Mouse (Mus musculus): ENCODE data around the gene Tspan9. TPM values are rescaled to one million over a fixed set of nuclear protein-coding genes. Genes with fewer than 3 reads are reported as not detected.

Gene Tspan9
- polyA plus RNA-seq, 1 experiment, result 107 TPM

GRCm38 (mm10) chr6:127973553-127973952, 169.8 kb downstream of the Tspan9 start:
- WGBS, result 81% methylated on average over 6 of the region's 6 CpGs
- no peaks in the 10 kb centered on the region for H3K27me3 ChIP-seq (replicated peaks; ENCODE audit: control insufficient read depth, insufficient read depth, low read length)
- H3K27ac ChIP-seq (ENCODE audit: insufficient read depth, low read depth, low read length), result no peak overlapping the region
- TF ChIP-seq POLR2A (IDR thresholded peaks at IDR 0.05; ENCODE audit: low read depth, low read length) (no peak), CTCF (conservative IDR thresholded peaks at IDR 0.05; ENCODE audit: insufficient read depth, insufficient read length, low read depth, low read length) (no peak)
- H3K4me1 ChIP-seq (ENCODE audit: control insufficient read depth, insufficient read depth, low read length), result no peaks in the 10 kb centered on the region
- H3K4me3 ChIP-seq (ENCODE audit: insufficient read depth, low read depth, low read length), result no peak overlapping the region
- no peak for DNase-seq
- H3K36me3 ChIP-seq (ENCODE audit: control insufficient read depth, insufficient read depth, low read length), result no peaks in the 10 kb centered on the region

- no peak overlapping the region for H3K4me3 ChIP-seq (ENCODE audit: insufficient read depth, low read depth, low read length)
- no peaks in the 10 kb centered on the region for H3K4me1 ChIP-seq (ENCODE audit: control insufficient read depth, insufficient read depth, low read length)
- no peaks in the 10 kb centered on the region for H3K27me3 ChIP-seq (replicated peaks; ENCODE audit: control insufficient read depth, insufficient read depth, low read length)
- no peaks in the 10 kb centered on the region for H3K36me3 ChIP-seq (ENCODE audit: control insufficient read depth, insufficient read depth, low read length)
- DNase-seq, result no peak
- no peak overlapping the region for H3K27ac ChIP-seq (ENCODE audit: insufficient read depth, low read depth, low read length)
- 70% methylated on average over 5 of the region's 5 CpGs for WGBS
- TF ChIP-seq CTCF (conservative IDR thresholded peaks at IDR 0.05; ENCODE audit: insufficient read depth, insufficient read length, low read depth, low read length) (no peak), POLR2A (IDR thresholded peaks at IDR 0.05; ENCODE audit: low read depth, low read length) (no peak)
Measured at GRCm38 (mm10) chr6:127971931-127972330, 171.5 kb downstream of the Tspan9 start.

- Histone ChIP-seq H3K27me3 (replicated peaks; ENCODE audit: control insufficient read depth, insufficient read depth, low read length) (no peaks in the 10 kb centered on the region), H3K36me3 (ENCODE audit: control insufficient read depth, insufficient read depth, low read length) (no peaks in the 10 kb centered on the region)
- TF ChIP-seq POLR2A (IDR thresholded peaks at IDR 0.05; ENCODE audit: low read depth, low read length), result no peak
- no peak for TF ChIP-seq CTCF (conservative IDR thresholded peaks at IDR 0.05; ENCODE audit: insufficient read depth, insufficient read length, low read depth, low read length)
Measured at GRCm38 (mm10) chr6:127970848-127971247, 172.5 kb downstream of the Tspan9 start.

GRCm38 (mm10) chr6:127970120-127970519, 173.3 kb downstream of the Tspan9 start:
- Histone ChIP-seq H3K36me3 (ENCODE audit: control insufficient read depth, insufficient read depth, low read length) (no peaks in the 10 kb centered on the region), H3K27ac (ENCODE audit: insufficient read depth, low read depth, low read length) (no peak overlapping the region), H3K27me3 (replicated peaks; ENCODE audit: control insufficient read depth, insufficient read depth, low read length) (no peaks in the 10 kb centered on the region), H3K4me1 (ENCODE audit: control insufficient read depth, insufficient read depth, low read length) (no peaks in the 10 kb centered on the region), H3K4me3 (ENCODE audit: insufficient read depth, low read depth, low read length) (no peak overlapping the region)
- TF ChIP-seq POLR2A (IDR thresholded peaks at IDR 0.05; ENCODE audit: low read depth, low read length) (no peak), CTCF (conservative IDR thresholded peaks at IDR 0.05; ENCODE audit: insufficient read depth, insufficient read length, low read depth, low read length) (peak; percentile 98)
- 14% methylated on average over 7 of the region's 7 CpGs for WGBS
- peak; percentile 74 for DNase-seq

More at GRCm38 (mm10) chr6:127970848-127971247, 172.5 kb downstream of the Tspan9 start:
- Histone ChIP-seq H3K4me3 (ENCODE audit: insufficient read depth, low read depth, low read length) (no peak overlapping the region), H3K27ac (ENCODE audit: insufficient read depth, low read depth, low read length) (no peak overlapping the region), H3K4me1 (ENCODE audit: control insufficient read depth, insufficient read depth, low read length) (no peaks in the 10 kb centered on the region)
- DNase-seq, result no peak
- 78% methylated on average over 5 of the region's 5 CpGs for WGBS

- H3K4me3 ChIP-seq (ENCODE audit: insufficient read depth, low read depth, low read length), result no peak overlapping the region
- TF ChIP-seq POLR2A (IDR thresholded peaks at IDR 0.05; ENCODE audit: low read depth, low read length), result no peak
- no peak for TF ChIP-seq CTCF (conservative IDR thresholded peaks at IDR 0.05; ENCODE audit: insufficient read depth, insufficient read length, low read depth, low read length)
- no peaks in the 10 kb centered on the region for H3K4me1 ChIP-seq (ENCODE audit: control insufficient read depth, insufficient read depth, low read length)
- no peak overlapping the region for H3K27ac ChIP-seq (ENCODE audit: insufficient read depth, low read depth, low read length)
- no peaks in the 10 kb centered on the region; the same call in 1 of the 2 replicates for H3K36me3 ChIP-seq (ENCODE audit: control insufficient read depth, insufficient read depth, low read length)
- 84% methylated on average over 7 of the region's 7 CpGs for WGBS
- DNase-seq, result no peak
- H3K27me3 ChIP-seq (replicated peaks; ENCODE audit: control insufficient read depth, insufficient read depth, low read length), result no peaks in the 10 kb centered on the region
Measured at GRCm38 (mm10) chr6:127969709-127970108, 173.7 kb downstream of the Tspan9 start.

GRCm38 (mm10) chr6:127965497-127965896, 177.9 kb downstream of the Tspan9 start:
- TF ChIP-seq POLR2A (IDR thresholded peaks at IDR 0.05; ENCODE audit: low read depth, low read length) (no peak), CTCF (conservative IDR thresholded peaks at IDR 0.05; ENCODE audit: insufficient read depth, insufficient read length, low read depth, low read length) (no peak)
- H3K4me1 ChIP-seq (ENCODE audit: control insufficient read depth, insufficient read depth, low read length), result no peaks in the 10 kb centered on the region
- H3K36me3 ChIP-seq (ENCODE audit: control insufficient read depth, insufficient read depth, low read length), result peaks cover 1% of the 10 kb centered on the region
- no peaks in the 10 kb centered on the region for H3K27me3 ChIP-seq (replicated peaks; ENCODE audit: control insufficient read depth, insufficient read depth, low read length)
- H3K27ac ChIP-seq (ENCODE audit: insufficient read depth, low read depth, low read length), result no peak overlapping the region
- H3K4me3 ChIP-seq (ENCODE audit: insufficient read depth, low read depth, low read length), result no peak overlapping the region
- WGBS, result 69% methylated on average over 8 of the region's 8 CpGs
- no peak for DNase-seq

- DNase-seq, result no peak
- no peak overlapping the region for H3K27ac ChIP-seq (ENCODE audit: insufficient read depth, low read depth, low read length)
Measured at GRCm38 (mm10) chr6:127960203-127960602, 183.2 kb downstream of the Tspan9 start.

More at GRCm38 (mm10) chr6:127960203-127960602, 183.2 kb downstream of the Tspan9 start:
- Histone ChIP-seq H3K27me3 (replicated peaks; ENCODE audit: control insufficient read depth, insufficient read depth, low read length) (no peaks in the 10 kb centered on the region), H3K4me1 (ENCODE audit: control insufficient read depth, insufficient read depth, low read length) (no peaks in the 10 kb centered on the region), H3K4me3 (ENCODE audit: insufficient read depth, low read depth, low read length) (no peak overlapping the region), H3K36me3 (ENCODE audit: control insufficient read depth, insufficient read depth, low read length) (peaks cover 1% of the 10 kb centered on the region)
- no peak for TF ChIP-seq POLR2A (IDR thresholded peaks at IDR 0.05; ENCODE audit: low read depth, low read length)
- no peak for TF ChIP-seq CTCF (conservative IDR thresholded peaks at IDR 0.05; ENCODE audit: insufficient read depth, insufficient read length, low read depth, low read length)
- WGBS, result 81% methylated on average over 1 of the region's 1 CpGs

All from kidney, adult 2 months (tissue).